25 mouse cellular contexts compared by ENCODE assay signal in the genomic region with DNA sequence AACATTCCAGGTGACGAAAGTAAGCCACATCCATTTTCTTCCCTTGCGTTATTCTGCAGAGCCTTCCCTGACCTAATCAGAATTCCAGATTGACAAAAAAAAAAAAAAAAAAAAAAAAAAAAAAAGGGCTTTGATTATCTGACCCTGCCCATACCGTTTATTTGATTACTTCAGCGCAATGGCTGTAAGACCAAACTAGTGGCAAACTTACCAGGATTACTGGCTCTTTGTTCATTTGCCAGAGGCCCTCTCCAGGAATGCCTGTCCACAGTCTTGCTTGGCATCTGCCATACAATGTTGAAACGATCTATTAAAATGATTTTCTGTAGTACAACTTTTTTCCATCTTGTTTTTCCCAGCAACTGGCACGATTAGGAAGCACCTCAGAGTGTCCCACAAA.
DNase-seq lines count a peak whose midpoint lies in the region; ATAC-seq and TF ChIP-seq lines count a peak whose summit lies in the region.
"Had no signal": no experiment of that assay in that cellular context is flagged by ENCODE, and none has a peak within 500 bp of the region (broad histone marks: within the 10 kb centered on the region; RNA-seq: fewer than 3 reads in every experiment).

No protein-coding gene starts in this region.

- H3K27ac ChIP-seq in forebrain, embryonic 10.5 days = peak overlapping the region; percentile 78
- no peak overlapping the region for H3K27ac ChIP-seq in forebrain, postnatal 0 days (ENCODE audit: low read depth, low read length)
- 0 out of 2 replicates have a peak overlapping the region, but pooled peaks have one; percentile 2 for H3K27ac ChIP-seq in kidney, embryonic 16.5 days (ENCODE audit: low read length)
- H3K27ac ChIP-seq in cerebellum, adult 2 months (ENCODE audit: insufficient read depth, low read length) = no peak overlapping the region
- H3K27ac ChIP-seq: gastrocnemius, adult 2 months; hindbrain, postnatal 0 days; liver, embryonic 12.5 days had no signal

- H3K9me3 ChIP-seq in forebrain, embryonic 10.5 days = no peaks in the 10 kb centered on the region
- no peaks in the 10 kb centered on the region for H3K9me3 ChIP-seq in forebrain, postnatal 0 days (ENCODE audit: low read length)
- H3K9me3 ChIP-seq in kidney, embryonic 16.5 days (ENCODE audit: low read length) = no peaks in the 10 kb centered on the region
- H3K9me3 ChIP-seq: kidney, embryonic 15.5 days; liver, embryonic 12.5 days; midbrain, embryonic 12.5 days had no signal

- H3K4me2 ChIP-seq in forebrain, postnatal 0 days (ENCODE audit: low read depth) = no peak overlapping the region
- H3K4me2 ChIP-seq in kidney, embryonic 16.5 days (replicated peaks; ENCODE audit: low read depth, low read length) = no peak overlapping the region
- H3K4me2 ChIP-seq: heart, embryonic 11.5 days; liver, embryonic 12.5 days had no signal

- H3K9ac ChIP-seq in forebrain, postnatal 0 days = no peak overlapping the region
- H3K9ac ChIP-seq in kidney, embryonic 16.5 days (replicated peaks; ENCODE audit: low read length) = no peak overlapping the region
- H3K9ac ChIP-seq: kidney, embryonic 15.5 days; liver, embryonic 12.5 days; midbrain, embryonic 12.5 days had no signal

- no peaks in the 10 kb centered on the region for H3K27me3 ChIP-seq in forebrain, embryonic 10.5 days (ENCODE audit: poor library complexity, severe bottlenecking)
- no peaks in the 10 kb centered on the region for H3K27me3 ChIP-seq in forebrain, postnatal 0 days (ENCODE audit: insufficient read depth, low read length)
- no peaks in the 10 kb centered on the region for H3K27me3 ChIP-seq in kidney, embryonic 16.5 days (ENCODE audit: insufficient read depth, low read length)
- H3K27me3 ChIP-seq in cerebellum, adult 2 months (ENCODE audit: control insufficient read depth, insufficient read depth, low read length) = no peaks in the 10 kb centered on the region
- H3K27me3 ChIP-seq: kidney, embryonic 15.5 days; liver, embryonic 12.5 days; midbrain, embryonic 12.5 days; Patski had no signal

- DNase-seq in forebrain, embryonic 10.5 days (ENCODE audit: extremely low spot score, low spot score) = peak; percentile 17
- no peak for DNase-seq in forebrain, postnatal 0 days
- no peak for DNase-seq in kidney, adult 9 months
- DNase-seq in MN1 (ENCODE audit: low spot score) = peak; percentile 73
- DNase-seq in forelimb bud, embryonic 11.5 days (ENCODE audit: low read depth, low spot score) = peak; percentile 24
- no peak for DNase-seq in heart, adult 18-20 months
- no peak for DNase-seq in cerebellum, adult 2 months
- DNase-seq: cerebellum, adult 11-12 months; cerebellum, postnatal 14 days; gastrocnemius, adult 2 months; layer of hippocampus, adult 9-11 months; lung, adult 18-20 months; lung, postnatal 10 days; thymus, adult 2 months; thymus, postnatal 4 days had no signal

- no peaks in the 10 kb centered on the region for H3K36me3 ChIP-seq in forebrain, embryonic 10.5 days (replicated peaks)
- H3K36me3 ChIP-seq in forebrain, postnatal 0 days (ENCODE audit: insufficient read depth) = no peaks in the 10 kb centered on the region
- no peaks in the 10 kb centered on the region for H3K36me3 ChIP-seq in kidney, embryonic 16.5 days (ENCODE audit: insufficient read depth, low read length)
- H3K36me3 ChIP-seq: kidney, embryonic 15.5 days; liver, embryonic 12.5 days; midbrain, embryonic 12.5 days had no signal

- TF ChIP-seq POLR2A in cerebellum, adult 2 months (IDR thresholded peaks at IDR 0.05; ENCODE audit: borderline replicate concordance, insufficient read depth, low read length) = no peak

- TF ChIP-seq CTCF in forebrain, postnatal 0 days (IDR thresholded peaks at IDR 0.05; ENCODE audit: low read depth) = no peak
- no peak for TF ChIP-seq CTCF in cerebellum, adult 2 months (IDR thresholded peaks at IDR 0.05; ENCODE audit: borderline replicate concordance, insufficient read depth, low read depth, low read length)

- ATAC-seq in forebrain, postnatal 0 days = no peak
- no peak for ATAC-seq in kidney, embryonic 16.5 days (ENCODE audit: low FRiP score, low TSS enrichment)
- ATAC-seq: CD4-positive, CD25-positive, alpha-beta regulatory T cell, adult 4 months; hindbrain, postnatal 0 days; intestine, embryonic 16.5 days; liver, embryonic 12.5 days; Patski had no signal

- 55% methylated on average over 6 of the region's 6 CpGs for WGBS in forebrain, embryonic 10.5 days
- 33% methylated on average over 6 of the region's 6 CpGs for WGBS in forebrain, postnatal 0 days
- 72% methylated on average over 6 of the region's 6 CpGs for WGBS in kidney, embryonic 16.5 days
- WGBS in cerebellum, adult 2 months = 63% methylated on average over 6 of the region's 6 CpGs

- H3K4me3 ChIP-seq in forebrain, embryonic 10.5 days = no peak overlapping the region
- H3K4me3 ChIP-seq in forebrain, postnatal 0 days (ENCODE audit: low read depth, low read length) = no peak overlapping the region
- no peak overlapping the region for H3K4me3 ChIP-seq in kidney, embryonic 16.5 days (ENCODE audit: low read length)
- H3K4me3 ChIP-seq in cerebellum, adult 2 months (replicated peaks; ENCODE audit: insufficient read depth, low read depth, low read length) = no peak overlapping the region
- H3K4me3 ChIP-seq: gastrocnemius, adult 2 months; kidney, embryonic 15.5 days; liver, embryonic 12.5 days; midbrain, embryonic 12.5 days; myocyte had no signal

- peaks cover 36% of the 10 kb centered on the region for H3K4me1 ChIP-seq in forebrain, embryonic 10.5 days
- no peaks in the 10 kb centered on the region for H3K4me1 ChIP-seq in forebrain, postnatal 0 days (ENCODE audit: insufficient read depth)
- H3K4me1 ChIP-seq in kidney, embryonic 16.5 days (ENCODE audit: insufficient read depth, low read length) = peaks cover 24% of the 10 kb centered on the region
- H3K4me1 ChIP-seq in cerebellum, adult 2 months (ENCODE audit: control insufficient read depth, insufficient read depth, low read length) = no peaks in the 10 kb centered on the region
- H3K4me1 ChIP-seq: liver, embryonic 12.5 days had no signal

Comparison
In these comparisons a context has a peak if more than half of its experiments do, and no peak if none do; other contexts are left out.
1. DNase-seq: peak in forebrain, embryonic 10.5 days (single experiment), MN1 (single experiment) and forelimb bud, embryonic 11.5 days (single experiment); none in forebrain, postnatal 0 days (single experiment), kidney, adult 9 months (single experiment), heart, adult 18-20 months (0 of 2) and cerebellum, adult 2 months (0 of 2).
2. H3K27ac ChIP-seq: peak in forebrain, embryonic 10.5 days (single experiment) and kidney, embryonic 16.5 days (single experiment); none in forebrain, postnatal 0 days (single experiment) and cerebellum, adult 2 months (single experiment).